Comparison of ENCODE assay signal across 14 mouse cellular contexts in genomic region chr6:96843944-96844343, GRCm38 (mm10).
DNase-seq lines count a peak whose midpoint lies in the region; ATAC-seq and TF ChIP-seq lines count a peak whose summit lies in the region.
"Had no signal": no experiment of that assay in that cellular context is flagged by ENCODE, and none has a peak within 500 bp of the region (broad histone marks: within the 10 kb centered on the region; RNA-seq: fewer than 3 reads in every experiment).

No protein-coding gene starts in this region.

- no peaks in the 10 kb centered on the region for H3K27me3 ChIP-seq in heart, adult 2 months (ENCODE audit: control insufficient read depth, insufficient read depth, low read length)
- no peaks in the 10 kb centered on the region for H3K27me3 ChIP-seq in heart, embryonic 10.5 days (ENCODE audit: insufficient read depth, poor library complexity, severe bottlenecking)
- no peaks in the 10 kb centered on the region for H3K27me3 ChIP-seq in lung, postnatal 0 days (replicated peaks; ENCODE audit: insufficient read depth, low read length)
- H3K27me3 ChIP-seq in kidney, embryonic 14.5 days (ENCODE audit: control insufficient read depth, insufficient read depth, low read length) = no peaks in the 10 kb centered on the region
- H3K27me3 ChIP-seq: embryonic facial prominence, embryonic 13.5 days; kidney, embryonic 15.5 days; megakaryocyte, embryonic 14.5 days had no signal

- H3K4me2 ChIP-seq in lung, postnatal 0 days (replicated peaks; ENCODE audit: low read depth, low read length) = no peak overlapping the region
- no peak overlapping the region for H3K4me2 ChIP-seq in kidney, embryonic 14.5 days (replicated peaks; ENCODE audit: low read depth, low read length)
- H3K4me2 ChIP-seq: embryonic facial prominence, embryonic 13.5 days; kidney, embryonic 15.5 days had no signal

- no peaks in the 10 kb centered on the region for H3K36me3 ChIP-seq in heart, adult 2 months (ENCODE audit: control insufficient read depth, insufficient read depth, low read length)
- H3K36me3 ChIP-seq in heart, embryonic 10.5 days = no peaks in the 10 kb centered on the region
- H3K36me3 ChIP-seq in lung, postnatal 0 days (ENCODE audit: insufficient read depth, low read length) = no peaks in the 10 kb centered on the region
- no peaks in the 10 kb centered on the region for H3K36me3 ChIP-seq in kidney, embryonic 14.5 days (ENCODE audit: control insufficient read depth, insufficient read depth, low read length)
- H3K36me3 ChIP-seq: embryonic facial prominence, embryonic 13.5 days; kidney, embryonic 15.5 days; limb, embryonic 10.5 days had no signal

- H3K9ac ChIP-seq in heart, adult 2 months (ENCODE audit: low read depth, low read length) = no peak overlapping the region
- H3K9ac ChIP-seq in lung, postnatal 0 days (replicated peaks; ENCODE audit: low read depth) = no peak overlapping the region
- no peak overlapping the region for H3K9ac ChIP-seq in kidney, embryonic 14.5 days (ENCODE audit: low read depth, low read length)
- H3K9ac ChIP-seq: embryonic facial prominence, embryonic 13.5 days; kidney, embryonic 15.5 days had no signal

- no peak for TF ChIP-seq EP300 in heart, adult 2 months (IDR thresholded peaks at IDR 0.05; ENCODE audit: insufficient read depth, low read depth, low read length)
- no peak for TF ChIP-seq EP300 in lung, postnatal 0 days (IDR thresholded peaks at IDR 0.05)

- no peaks in the 10 kb centered on the region for H3K79me2 ChIP-seq in heart, adult 2 months (replicated peaks; ENCODE audit: control insufficient read depth, insufficient read depth, low read length)

- no peak overlapping the region for H3K4me3 ChIP-seq in heart, adult 2 months
- H3K4me3 ChIP-seq in heart, embryonic 10.5 days = no peak overlapping the region
- no peak overlapping the region for H3K4me3 ChIP-seq in lung, postnatal 0 days (ENCODE audit: low read depth, low read length)
- no peak overlapping the region for H3K4me3 ChIP-seq in kidney, embryonic 14.5 days (ENCODE audit: low read length)
- H3K4me3 ChIP-seq: embryonic facial prominence, embryonic 13.5 days; kidney, embryonic 15.5 days; limb, embryonic 10.5 days; megakaryocyte, embryonic 14.5 days had no signal

- no peaks in the 10 kb centered on the region for H3K9me3 ChIP-seq in heart, embryonic 10.5 days
- no peaks in the 10 kb centered on the region for H3K9me3 ChIP-seq in lung, postnatal 0 days (ENCODE audit: low read length)
- no peaks in the 10 kb centered on the region for H3K9me3 ChIP-seq in kidney, embryonic 14.5 days (ENCODE audit: control insufficient read depth, low read length)
- H3K9me3 ChIP-seq: embryonic facial prominence, embryonic 13.5 days; kidney, embryonic 15.5 days; limb, embryonic 10.5 days; megakaryocyte, embryonic 14.5 days had no signal

- 43% methylated on average over 1 of the region's 1 CpGs for WGBS in heart, adult 2 months
- WGBS in heart, embryonic 10.5 days = 42% methylated on average over 1 of the region's 1 CpGs
- 24% methylated on average over 1 of the region's 1 CpGs for WGBS in lung, postnatal 0 days
- WGBS in kidney, embryonic 14.5 days = 60% methylated on average over 1 of the region's 1 CpGs

- no peak for ATAC-seq in lung, postnatal 0 days
- ATAC-seq in kidney, embryonic 14.5 days (ENCODE audit: low FRiP score, low TSS enrichment) = no peak

- TF ChIP-seq POLR2A in heart, adult 2 months (IDR thresholded peaks at IDR 0.05; ENCODE audit: insufficient read depth, low read depth, low read length) = no peak
- TF ChIP-seq POLR2A in brain, embryonic 14.5 days (IDR thresholded peaks at IDR 0.05; ENCODE audit: borderline replicate concordance, extremely low read depth, insufficient read depth, insufficient read length, poor library complexity, severe bottlenecking) = no peak

- DNase-seq in heart, adult 2 months = no peak
- DNase-seq in heart, embryonic 10.5 days (ENCODE audit: low spot score) = no peak
- DNase-seq in lung, postnatal 0 days (ENCODE audit: low spot score) = no peak
- no peak for DNase-seq in lung, postnatal 10 days
- DNase-seq in brain, embryonic 14.5 days (ENCODE audit: low read depth) = peak; percentile 12
- DNase-seq in retina, postnatal 1 day = peak; percentile 22
- DNase-seq in left cerebral cortex, postnatal 10 days (ENCODE audit: extremely low spot score in 1 of 2, low spot score in 2 of 2) = no peak
- DNase-seq: heart, postnatal 10 days; spleen, adult 18-20 months had no signal

- no peaks in the 10 kb centered on the region for H3K4me1 ChIP-seq in heart, adult 2 months (ENCODE audit: control insufficient read depth, insufficient read depth, low read length)
- no peaks in the 10 kb centered on the region for H3K4me1 ChIP-seq in heart, embryonic 10.5 days
- H3K4me1 ChIP-seq in lung, postnatal 0 days (ENCODE audit: insufficient read depth, low read depth, low read length) = no peaks in the 10 kb centered on the region
- no peaks in the 10 kb centered on the region for H3K4me1 ChIP-seq in kidney, embryonic 14.5 days (ENCODE audit: control insufficient read depth, insufficient read depth, low read length)
- H3K4me1 ChIP-seq: embryonic facial prominence, embryonic 13.5 days; kidney, embryonic 15.5 days; limb, embryonic 10.5 days; megakaryocyte, embryonic 14.5 days had no signal

- H3K27ac ChIP-seq in heart, adult 2 months = no peak overlapping the region
- no peak overlapping the region for H3K27ac ChIP-seq in heart, embryonic 10.5 days
- no peak overlapping the region for H3K27ac ChIP-seq in lung, postnatal 0 days (ENCODE audit: low read length)
- H3K27ac ChIP-seq in kidney, embryonic 14.5 days (ENCODE audit: low read depth, low read length) = no peak overlapping the region
- H3K27ac ChIP-seq: embryonic facial prominence, embryonic 13.5 days; kidney, embryonic 15.5 days; limb, embryonic 10.5 days had no signal

- intact Hi-C loops in heart, adult 2 months (cut with DNase I) = no loop called here
- intact Hi-C loops in left cerebral cortex, postnatal 10 days (cut with DNase I) = no loop called here

- TF ChIP-seq CTCF in heart, adult 2 months (IDR thresholded peaks at IDR 0.05) = peak; percentile 49
- peak; percentile 67 for TF ChIP-seq CTCF in lung, postnatal 0 days (IDR thresholded peaks at IDR 0.05)
- peak; percentile 43; the same call in 1 of the 2 replicates for TF ChIP-seq CTCF in brain, embryonic 14.5 days (IDR thresholded peaks at IDR 0.05; ENCODE audit: borderline replicate concordance, extremely low read depth, insufficient read depth, insufficient read length)

Comparison
In these comparisons a context has a peak if more than half of its experiments do, and no peak if none do; other contexts are left out.
1. DNase-seq: peak in brain, embryonic 14.5 days (single experiment) and retina, postnatal 1 day (single experiment); none in heart, adult 2 months (0 of 2), heart, embryonic 10.5 days (single experiment), lung, postnatal 0 days (single experiment), lung, postnatal 10 days (single experiment) and left cerebral cortex, postnatal 10 days (0 of 2).
2. Peak in every context shown above with its lines, with median percentiles within 50 percentile points of each other: CTCF ChIP-seq.